Mouse (Mus musculus) lung, postnatal 36 days (tissue): ENCODE measurements around the gene Rab30.
A peak's percentile ranks its signal among the peaks of the same experiment; 100 is the strongest.

Source experiments
- DNase-seq: peaks from one replicate; pipeline ENCODE4 v3.0.0; 2022; ENCODE audit warnings: mixed read lengths

Gene Rab30

DNA sequence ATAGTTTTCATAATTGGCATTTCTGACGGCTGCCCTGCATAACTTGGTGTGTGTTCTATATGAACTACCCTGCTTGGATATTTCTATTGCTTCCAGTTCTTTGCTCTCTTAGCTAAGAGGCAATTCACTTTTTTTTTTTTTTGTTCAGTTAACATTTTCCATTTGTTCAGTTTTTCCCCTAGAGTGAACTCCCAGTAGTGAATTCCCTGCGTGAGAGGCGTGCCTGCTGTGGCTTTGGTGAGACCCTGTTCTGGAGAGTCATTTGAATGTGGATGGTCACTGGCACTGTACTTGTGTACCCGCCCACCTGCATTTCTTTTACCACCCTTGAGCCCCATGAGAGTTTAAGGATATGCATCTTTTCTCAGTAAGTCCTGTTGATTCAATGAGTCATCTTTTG lies 60.8 kb downstream of the Rab30 start:
- DNase-seq, result no peak

DNA sequence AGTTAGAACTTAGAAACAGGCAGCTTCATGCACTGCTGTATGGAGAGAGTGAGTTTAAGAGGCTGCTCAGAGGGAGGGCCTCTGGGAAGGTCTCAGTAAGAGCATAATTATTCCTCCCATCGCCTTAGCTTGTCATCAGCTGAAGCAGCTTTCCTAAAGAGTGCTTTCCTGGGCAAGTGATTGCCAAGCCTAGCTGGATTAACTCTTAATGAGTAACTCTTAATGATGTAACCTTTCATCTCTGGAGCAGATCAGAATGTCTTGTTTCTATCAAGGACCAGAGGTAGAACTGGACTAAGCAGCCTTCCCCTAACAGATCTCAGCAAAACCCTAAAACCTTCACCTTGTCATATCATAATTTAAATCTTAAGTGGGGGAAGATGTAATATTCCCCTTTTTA lies 61.8 kb downstream of the Rab30 start:
- no peak for DNase-seq

- no peak for DNase-seq
Observed at GRCm38 (mm10) chr7:92804919-92805668, 63.7 kb downstream of the Rab30 start.

GRCm38 (mm10) chr7:92806512-92807188 lies 65.2 kb downstream of the Rab30 start:
- no peak for DNase-seq

GRCm38 (mm10) chr7:92807482-92807881 lies 66.1 kb downstream of the Rab30 start:
- DNase-seq, result no peak

DNA sequence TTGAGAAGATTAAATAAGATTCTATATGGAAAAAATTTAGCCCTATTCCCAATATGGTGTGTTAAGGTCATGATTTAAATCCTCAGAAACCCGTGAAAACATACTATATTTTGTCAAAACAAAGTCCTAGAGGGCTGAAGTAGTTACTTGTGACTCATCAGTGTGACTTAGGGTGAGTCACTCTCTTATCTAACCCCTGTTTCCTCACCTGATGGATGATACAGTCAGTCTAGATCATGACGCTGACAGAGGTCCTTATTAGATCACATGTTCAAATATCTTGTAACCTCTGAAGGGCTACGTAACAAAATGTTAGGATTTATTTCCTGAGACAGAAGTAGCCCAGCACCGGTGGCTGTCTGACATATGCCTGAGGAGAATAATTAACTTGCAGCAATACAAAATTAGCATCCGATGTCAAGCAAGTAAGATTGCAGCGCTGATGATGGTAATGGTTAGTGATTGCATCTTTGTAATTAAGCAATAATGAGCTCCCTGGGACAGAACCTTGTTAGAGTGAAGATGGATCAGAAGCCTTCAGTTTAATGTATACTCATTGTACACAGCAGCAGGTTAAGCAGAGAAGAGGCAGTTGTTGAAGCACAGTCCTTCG lies 70.4 kb downstream of the Rab30 start:
- DNase-seq, result no peak

DNA sequence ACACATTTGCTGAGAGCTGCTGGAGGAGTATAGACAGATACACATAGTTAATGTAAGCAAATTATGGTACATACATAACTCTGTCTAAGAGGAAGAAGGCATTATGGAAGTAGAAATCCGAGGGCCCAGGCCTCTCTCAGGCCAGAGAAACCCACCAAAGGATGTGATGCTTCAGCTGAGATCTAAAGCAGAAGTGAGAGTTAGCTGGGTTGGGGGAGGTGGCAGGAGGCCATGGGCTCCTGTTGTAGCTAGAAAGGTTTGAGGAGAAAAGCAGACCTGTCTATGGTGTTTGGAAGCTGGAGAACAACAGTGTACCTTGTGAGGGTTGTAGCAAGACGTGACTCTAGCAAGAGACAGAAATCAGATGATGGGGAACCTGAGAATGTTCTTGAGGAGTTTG lies 75.8 kb downstream of the Rab30 start:
- DNase-seq, result peak; percentile 15

DNA sequence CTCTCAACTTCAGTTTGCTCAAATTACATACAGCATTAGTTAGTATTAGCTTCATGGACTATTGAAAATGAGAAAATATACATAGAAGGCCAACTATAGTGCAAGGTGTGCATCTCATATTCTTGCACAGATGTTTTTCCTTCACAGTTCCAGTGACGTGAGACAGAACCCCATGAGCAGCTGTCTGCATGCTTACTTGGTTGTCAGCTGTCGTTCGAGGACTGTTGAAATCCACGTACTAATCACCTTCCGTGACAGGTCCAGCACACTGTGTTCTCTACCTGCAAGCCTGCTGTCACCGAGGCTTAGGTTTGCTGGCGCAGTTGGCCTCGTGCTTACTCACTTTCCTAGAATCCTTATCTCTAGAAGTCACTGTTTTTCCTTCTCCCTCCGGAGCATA lies 76.5 kb downstream of the Rab30 start:
- no peak for DNase-seq

- DNase-seq, result peak; percentile 10
Observed at GRCm38 (mm10) chr7:92819656-92820055, 78.3 kb downstream of the Rab30 start.

DNA sequence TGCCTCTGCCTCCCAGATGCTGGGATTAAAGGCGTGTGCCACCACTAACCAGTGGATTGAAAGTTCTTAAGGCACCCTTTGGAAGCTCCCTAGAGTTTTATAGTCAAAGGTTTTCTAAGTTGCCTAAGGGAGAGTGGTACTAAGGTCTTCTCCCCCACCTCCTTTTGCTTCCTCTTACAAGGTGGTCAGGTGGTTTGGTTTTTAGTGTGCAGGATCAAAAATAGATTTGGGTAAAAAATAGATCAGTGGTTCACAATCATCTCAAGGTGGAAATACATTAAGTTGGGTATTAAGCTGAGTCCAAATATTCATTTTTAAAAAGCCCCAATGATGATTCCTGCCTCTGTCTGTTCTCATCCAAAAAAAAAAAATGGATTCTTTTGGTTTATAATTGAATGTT lies 79.0 kb downstream of the Rab30 start:
- DNase-seq, result no peak

GRCm38 (mm10) chr7:92820941-92821465 lies 79.6 kb downstream of the Rab30 start:
- no peak for DNase-seq

GRCm38 (mm10) chr7:92821871-92822270 lies 80.5 kb downstream of the Rab30 start:
- DNase-seq, result peak; percentile 8

DNA sequence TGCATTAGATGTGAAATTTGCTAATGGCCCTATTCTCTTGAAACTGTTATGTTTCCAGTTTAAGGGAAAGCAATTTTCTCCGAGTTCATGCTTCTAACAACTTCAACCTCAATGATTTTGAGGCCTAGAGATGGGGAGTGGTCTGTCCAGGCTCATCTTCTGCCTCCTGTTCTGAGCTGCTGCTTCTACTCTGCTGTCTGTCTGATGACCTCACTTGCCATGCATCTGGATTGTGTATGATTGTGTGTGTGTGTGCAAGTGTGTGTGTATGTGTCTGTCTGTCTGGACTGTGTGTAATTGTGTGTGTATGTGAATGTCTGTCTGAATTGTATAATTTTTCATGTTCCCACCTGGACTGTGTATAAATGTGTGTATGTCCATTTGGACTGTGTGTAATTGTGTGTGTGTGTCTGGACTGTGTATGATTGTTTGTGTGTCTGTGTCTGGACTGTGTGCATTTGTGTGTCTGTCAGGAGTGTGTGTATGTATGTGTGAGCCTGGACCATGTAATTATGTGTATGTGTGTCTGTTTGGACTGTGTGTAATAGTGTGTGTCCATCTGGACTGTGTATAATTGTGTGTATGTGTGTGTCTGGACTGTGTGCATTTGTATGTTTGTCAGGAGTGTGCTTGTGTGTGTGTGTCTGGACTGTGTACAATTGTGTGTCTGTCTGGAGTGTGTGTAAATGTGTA lies 81.2 kb downstream of the Rab30 start:
- no peak for DNase-seq

GRCm38 (mm10) chr7:92826248-92826647 lies 84.8 kb downstream of the Rab30 start:
- DNase-seq, result no peak

- DNase-seq, result peak; percentile 37
Observed at GRCm38 (mm10) chr7:92827981-92828380, 86.6 kb downstream of the Rab30 start.

GRCm38 (mm10) chr7:92832395-92832794 lies 91.0 kb downstream of the Rab30 start:
- no peak for DNase-seq

DNA sequence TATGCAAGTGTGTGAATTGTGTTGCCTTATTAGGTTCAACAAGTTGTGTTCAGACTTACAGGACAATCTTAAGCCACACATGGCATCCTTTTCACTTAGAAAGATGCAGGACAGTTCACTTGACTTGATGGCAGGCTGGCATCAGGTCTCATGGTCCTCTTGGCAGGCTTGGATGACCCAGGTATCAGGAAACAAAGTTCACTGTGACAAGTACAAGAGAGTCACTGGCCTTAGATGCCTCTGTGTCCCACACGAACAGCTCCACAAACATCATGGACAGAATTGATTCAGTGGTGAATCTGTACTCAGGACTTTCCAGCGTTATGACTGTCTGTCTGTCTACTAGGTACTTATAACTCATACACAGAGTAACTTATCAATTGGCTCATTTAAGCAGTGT lies 93.0 kb downstream of the Rab30 start:
- no peak for DNase-seq

GRCm38 (mm10) chr7:92836447-92836846 lies 95.0 kb downstream of the Rab30 start:
- DNase-seq, result no peak

- DNase-seq, result no peak
Observed at GRCm38 (mm10) chr7:92837226-92837625, 95.8 kb downstream of the Rab30 start.

DNA sequence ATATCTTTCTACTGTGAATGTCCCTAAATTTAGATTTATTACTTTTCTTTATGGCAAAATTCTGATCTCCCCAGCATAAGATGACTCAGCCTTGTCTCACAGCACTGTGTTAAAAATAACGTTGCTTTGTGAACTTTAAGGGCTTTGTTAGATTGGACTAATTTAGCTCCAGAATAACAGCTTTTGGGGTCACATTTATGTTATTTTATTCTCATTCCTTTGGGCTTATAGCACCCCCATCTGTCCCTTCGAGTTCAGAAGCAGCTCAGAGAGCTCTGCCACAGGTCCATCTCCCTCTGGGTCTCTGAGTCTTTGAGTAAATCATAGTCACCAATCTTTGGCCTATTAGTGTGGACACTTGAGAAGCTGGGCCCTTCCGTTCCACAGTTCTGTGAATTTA lies 96.5 kb downstream of the Rab30 start:
- no peak for DNase-seq

DNA sequence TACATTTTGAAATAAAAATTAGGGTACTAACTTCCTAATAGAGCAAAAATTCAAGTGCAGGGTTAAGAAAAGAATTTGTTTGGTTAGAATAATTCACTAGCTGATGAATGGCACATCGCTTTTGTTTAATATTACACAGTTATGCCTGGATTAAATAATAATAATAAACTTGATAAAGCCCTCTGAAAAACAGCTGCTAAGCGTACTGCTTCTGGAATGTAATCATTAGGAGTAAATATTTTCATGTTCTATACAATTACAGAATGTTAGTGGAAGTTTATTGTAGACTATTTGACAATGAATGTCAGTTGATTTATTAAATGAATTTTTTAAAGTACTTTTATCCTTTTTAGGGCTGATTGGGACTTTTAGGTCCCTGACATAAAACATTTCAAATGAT lies 100.9 kb downstream of the Rab30 start:
- DNase-seq, result no peak

- no peak for DNase-seq
Observed at GRCm38 (mm10) chr7:92848246-92848645, 106.8 kb downstream of the Rab30 start.

DNA sequence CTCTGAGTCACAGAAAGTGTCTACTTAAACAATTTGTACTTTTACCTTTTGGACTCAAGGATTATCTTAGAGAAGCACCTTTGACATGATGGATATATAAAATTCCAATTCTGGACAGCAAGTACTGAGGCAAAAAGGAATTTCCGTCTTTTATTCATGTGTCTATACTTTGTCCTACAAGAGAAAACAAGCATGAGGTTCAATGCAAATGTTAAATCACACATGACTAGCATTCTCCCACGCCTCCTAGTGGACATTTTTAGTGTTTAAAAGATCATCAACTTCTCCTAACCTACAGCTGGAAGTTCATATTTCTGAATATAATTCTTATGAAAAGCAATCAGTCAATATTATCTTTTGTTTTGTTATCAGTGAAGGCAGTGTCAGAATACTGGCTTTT lies 125.1 kb downstream of the Rab30 start:
- peak; percentile 62 for DNase-seq
